Mouse (Mus musculus) A20 (cell line): Measurements from ENCODE around the gene Ttll5.

Experiments used
- DNase-seq: peaks from one replicate; pipeline ENCODE4 v3.0.0-alpha.2; 2011; ENCODE audit warnings: low read depth, low spot score

Gene Ttll5

DNA sequence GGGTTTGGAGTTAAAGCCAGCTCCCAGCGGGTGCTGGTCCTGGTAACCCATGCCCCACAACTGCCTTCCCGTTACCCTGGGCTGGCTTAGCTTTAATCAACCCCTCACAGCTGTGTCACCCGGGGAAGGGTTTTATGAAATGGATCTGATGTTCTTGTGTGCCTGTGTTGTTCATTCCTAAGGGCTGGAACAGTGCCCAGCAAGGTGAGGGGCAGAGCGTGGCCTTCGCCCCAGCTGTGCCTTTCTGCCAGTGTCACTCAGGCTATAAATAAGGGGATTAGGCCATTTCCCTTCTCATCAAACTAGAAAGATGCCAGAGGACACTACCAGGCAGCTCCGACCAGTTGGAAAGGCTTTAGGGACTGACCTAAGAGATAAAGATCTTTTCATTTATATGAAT, 225.4 kb downstream of the Ttll5 start:
- no peak for DNase-seq

DNA sequence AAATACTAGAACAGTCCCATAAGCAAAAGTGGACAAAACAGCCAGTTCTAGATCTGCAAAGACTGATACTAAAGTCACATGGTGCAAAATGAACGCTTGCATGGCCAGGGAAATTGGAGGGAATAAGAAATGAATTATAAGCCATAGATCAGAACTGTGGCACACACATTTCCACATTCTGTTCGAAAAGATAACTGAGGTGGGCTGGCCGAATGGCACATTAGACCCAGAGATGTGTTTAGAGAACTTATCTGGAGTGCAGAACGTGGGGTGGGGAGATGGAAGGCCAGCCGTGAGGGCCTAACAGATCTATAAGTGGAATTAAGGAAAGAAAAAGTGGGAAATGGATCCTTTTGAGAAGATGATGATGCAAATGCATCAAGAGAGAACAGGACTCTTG, 227.0 kb downstream of the Ttll5 start:
- no peak for DNase-seq

DNA sequence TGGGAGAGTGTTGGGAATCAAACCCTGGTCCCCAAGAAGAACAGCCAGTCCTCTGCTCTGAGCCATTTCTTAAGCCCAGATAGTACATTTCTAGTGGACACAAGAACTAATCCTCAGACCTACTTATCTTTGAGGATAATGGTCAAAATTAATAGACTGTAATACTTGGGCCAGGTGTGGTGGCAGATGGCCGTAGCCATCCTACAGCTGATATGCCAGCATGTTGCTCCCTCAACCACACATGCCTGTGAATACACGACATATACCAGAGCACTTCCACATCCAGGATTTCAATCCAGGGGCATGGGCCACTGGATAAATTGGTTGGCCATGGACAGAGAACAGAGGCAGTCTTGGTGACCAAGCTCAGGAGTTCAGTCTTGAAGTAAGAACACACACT, 230.8 kb downstream of the Ttll5 start:
- no peak for DNase-seq

DNA sequence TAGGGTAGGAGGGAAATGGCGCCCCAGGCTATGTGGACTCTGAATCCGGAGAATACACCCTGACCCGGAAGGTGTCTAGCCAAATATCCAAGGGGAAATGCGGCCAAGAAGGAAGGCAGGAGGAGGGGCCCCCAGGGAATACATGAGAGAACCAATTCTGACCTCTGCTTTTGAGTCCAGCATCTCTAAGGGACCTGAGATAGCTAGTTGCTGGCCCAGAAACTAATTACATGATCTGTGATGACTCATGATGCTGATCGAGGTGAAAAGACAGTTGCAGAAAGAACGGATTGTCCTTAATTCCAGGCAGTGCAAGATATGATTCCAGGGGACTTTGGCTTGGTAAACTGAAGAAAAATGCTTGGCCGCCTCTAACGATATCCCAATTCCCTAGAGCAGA, 232.5 kb downstream of the Ttll5 start:
- no peak for DNase-seq

DNA sequence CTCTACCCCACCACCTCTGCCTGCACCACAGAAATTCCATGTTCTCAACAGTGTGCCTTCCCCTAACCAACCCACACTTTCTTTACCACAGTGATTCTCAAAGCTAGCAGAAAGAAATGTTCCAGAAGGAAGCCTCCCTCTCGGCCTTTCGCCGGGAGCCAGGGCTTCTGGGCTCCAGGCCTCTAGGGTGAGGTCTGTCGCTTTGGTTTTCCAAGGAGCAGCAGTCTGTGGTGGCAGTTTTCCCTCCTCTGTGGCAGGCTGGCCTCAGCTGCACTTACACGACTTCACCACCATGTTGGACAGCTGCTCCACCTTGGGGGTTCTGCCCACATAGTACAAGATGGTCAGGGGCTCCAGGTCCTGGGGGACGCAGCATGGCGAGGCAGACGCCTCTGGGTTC, 233.1 kb downstream of the Ttll5 start:
- DNase-seq: no peak

DNA sequence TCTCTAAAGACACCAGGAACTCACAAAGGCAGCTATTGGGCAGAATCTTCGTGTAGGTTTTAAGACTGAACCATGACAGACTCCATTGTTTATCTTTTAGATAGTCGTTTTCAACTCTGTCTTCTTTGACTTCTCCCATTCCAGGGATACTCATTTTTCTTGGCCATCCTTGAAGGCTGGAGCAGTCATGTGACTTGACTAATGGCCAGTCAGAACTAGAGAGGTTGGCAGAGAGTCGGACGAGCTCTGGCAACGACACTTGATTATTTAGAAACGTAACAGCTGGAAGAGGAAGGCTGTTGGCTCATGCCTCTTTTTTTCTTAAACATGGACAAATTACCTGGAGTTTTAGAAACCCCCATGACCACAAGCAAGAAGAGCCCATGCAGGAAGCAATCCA, 234.9 kb downstream of the Ttll5 start:
- no peak for DNase-seq

DNA sequence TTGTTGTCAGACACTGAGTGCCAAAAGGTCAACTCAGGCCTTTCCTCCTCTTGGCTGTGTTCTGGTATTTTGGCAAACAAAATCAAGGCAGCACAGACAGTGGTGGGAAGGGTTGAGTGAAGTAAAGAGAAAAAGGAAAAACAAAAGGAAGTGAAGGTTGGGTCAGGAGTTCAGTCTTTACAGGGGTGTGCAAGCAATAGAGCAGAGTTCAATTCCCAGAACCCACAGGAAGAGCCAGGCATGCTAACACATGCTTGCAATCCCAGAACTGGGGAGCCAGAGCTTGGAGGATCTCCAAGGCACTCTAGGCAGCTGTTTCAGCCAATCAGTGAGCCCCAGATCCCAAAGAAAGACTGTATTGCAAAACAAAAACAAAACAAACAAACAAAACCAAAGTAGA, 240.3 kb downstream of the Ttll5 start:
- no peak for DNase-seq

DNA sequence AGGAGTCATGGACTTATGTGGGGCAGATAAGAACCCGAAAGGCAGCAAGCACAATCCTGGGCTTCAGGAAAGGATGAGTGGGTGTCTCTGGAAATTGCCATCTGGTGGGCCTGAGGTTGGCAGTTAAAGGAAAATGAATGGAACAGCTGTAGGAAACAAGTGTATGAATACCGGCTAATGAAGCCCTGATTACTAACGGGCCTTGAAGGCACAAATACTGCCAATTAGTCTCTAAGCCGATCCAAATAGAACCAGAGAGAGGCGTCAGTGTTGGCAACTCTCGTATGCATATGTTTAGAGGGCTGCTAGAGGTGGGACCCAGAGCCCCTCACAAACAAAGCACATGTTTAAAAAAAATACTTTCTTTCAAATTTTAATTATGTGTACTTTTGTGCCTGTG, 247.0 kb downstream of the Ttll5 start:
- no peak for DNase-seq

DNA sequence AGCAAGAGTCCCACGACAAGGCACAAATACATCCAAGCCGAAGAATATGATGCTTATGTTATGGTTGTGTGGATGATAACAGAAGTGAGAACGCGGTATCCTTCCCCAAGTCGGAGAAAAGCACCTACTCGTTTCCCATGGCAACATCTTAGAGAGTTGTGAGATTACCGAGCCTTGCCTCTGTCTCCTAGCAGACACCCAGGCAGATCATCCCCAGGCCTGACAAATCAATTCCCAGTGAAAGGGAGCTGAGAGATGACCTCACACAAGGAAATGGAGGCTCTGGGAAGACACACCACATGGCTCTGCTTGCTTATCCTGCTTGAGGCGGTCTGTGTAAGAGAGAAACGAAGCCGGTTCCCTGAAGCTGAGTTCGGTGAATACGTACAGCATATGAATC, 250.2 kb downstream of the Ttll5 start:
- no peak for DNase-seq

DNA sequence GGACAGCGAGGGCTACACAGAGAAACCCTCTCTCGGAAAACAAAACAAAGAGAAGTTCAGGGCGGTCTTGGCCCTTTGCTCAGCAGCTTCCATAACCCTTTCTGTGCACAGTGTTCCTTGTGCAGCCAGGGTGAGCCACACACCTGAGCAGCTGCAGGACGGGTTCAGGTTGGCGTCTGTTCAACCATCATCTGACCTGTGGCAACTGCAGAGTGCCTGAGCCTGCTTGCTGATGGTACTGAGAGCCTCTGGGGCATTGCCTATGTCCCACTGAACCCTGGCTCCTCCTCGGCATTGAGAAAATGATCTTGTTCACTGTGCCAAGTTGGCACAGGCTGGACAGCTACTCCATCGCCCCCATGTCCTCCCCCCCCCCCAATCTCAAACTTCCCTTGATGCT, 250.9 kb downstream of the Ttll5 start:
- DNase-seq: no peak

DNA sequence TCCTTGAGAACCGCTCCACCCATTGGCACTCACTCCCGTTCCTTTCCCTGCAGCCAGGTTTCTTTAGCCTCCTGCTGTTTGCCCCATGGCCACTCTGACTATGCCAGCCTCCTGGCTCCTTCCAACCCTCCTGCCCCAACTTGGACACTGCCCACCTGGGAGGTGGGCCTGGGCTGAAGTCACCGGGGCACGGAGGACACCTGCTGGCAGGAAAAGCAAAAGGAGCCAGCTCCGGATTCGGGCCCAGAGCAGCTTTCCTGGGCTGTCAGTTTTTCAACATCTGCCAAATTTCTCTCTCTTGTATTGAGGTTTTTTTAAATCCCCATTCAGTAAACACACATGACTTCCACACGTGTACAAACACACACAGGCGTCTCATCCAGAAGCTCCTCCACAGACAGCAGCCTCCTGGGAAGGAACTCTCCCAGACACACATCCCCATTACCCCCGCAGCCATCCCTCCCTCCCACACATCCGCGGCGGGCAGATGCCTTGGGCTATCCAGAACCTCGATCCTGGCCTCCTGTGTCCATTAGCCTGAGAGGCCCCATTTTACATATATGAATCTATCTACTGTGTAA, 252.0 kb downstream of the Ttll5 start:
- DNase-seq: no peak

DNA sequence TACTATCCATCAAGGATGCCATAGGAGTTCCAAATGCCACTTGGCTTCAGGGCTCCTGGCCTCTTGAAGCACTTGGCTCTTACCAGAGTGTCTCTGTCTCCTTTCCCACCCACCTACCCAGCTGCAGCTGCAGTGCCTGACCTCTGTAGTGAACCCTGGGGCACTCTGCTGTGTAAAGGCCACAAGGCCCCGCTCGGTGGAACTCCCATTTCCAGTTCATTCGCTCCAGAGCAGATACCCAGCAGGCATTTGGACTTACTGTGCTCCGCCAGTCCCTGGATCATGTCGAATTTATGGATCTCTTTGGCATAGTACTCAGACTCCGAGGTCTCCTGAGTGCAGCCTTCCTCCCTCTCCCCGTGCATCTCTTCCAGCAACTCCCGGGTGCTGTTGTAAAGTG, 252.9 kb downstream of the Ttll5 start:
- DNase-seq: no peak

DNA sequence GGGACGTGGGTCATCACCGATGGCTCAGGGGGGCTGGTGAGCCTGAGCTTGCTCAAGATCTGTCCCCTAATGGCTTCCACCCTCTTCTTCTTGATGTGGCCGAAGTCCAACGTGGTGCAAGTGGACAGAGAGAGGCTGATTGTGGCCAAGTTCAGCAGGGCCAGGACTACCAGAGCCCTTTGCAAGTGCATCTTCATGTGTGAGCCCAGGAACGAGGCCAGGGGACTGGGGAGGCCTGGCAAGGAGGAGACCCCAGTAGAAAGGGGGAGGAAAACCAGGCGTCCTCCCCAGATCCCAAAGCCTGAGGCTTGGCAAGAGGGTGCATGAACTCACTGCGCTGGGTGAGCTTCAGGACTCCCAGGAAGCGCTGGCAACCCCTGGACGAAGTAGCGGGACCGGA, 253.3 kb downstream of the Ttll5 start:
- DNase-seq: no peak

DNA sequence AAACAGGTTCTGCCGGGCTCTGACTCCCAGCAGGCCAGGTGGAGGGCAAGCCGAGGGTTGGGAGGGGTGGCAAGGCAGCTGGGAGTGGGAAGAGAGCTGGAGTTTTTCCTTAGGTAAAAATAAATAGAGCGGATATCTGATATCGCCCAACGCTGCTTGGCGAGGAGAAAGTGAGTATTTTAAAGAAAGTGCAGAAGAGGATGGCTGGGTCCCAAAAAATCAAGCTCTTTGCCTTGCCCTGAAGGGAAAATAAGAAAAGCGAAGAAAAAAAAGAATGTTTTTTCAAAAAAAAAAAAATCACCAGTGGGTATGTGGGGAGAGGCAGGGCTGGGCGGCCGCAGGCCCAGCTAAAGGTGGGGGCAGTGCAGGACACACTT, 253.7 kb downstream of the Ttll5 start:
- DNase-seq: no peak

DNA sequence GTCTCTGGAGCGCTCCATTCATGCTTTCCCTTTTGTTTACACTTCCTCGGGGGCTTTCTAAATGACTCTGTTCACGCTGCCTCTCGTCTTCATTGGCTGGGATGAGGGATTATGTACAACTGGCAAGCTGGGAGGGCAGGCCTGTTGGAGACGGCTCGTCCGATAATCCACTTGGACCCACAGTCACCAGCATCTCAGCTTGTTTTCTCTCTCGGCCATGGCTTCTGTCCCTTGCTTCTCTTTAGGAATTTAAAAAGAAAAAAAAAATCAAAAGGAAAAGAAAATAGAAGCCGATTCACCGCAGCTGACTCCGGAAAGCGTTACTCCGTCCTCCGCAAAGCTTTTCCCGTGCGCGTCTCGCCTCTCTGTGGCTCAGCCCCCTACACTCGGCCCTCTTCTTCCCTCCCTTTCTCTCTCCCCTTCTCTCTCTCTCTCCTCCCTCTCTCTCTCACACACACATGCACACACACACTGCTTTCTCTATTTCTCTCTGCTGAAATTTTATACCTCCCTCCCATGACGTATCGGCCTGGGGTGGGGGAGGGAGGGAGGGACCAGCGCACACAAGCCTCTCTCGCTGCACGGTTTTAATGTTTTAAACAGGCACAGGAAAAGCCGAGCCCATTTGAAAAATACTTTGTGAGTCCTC, 254.2 kb downstream of the Ttll5 start, which contains the start of gene Tgfb3:
Gene Tgfb3 (minus strand): TSS at position 489 of the 649 bp plus-strand sequence.
- peak; percentile 60 for DNase-seq

DNA sequence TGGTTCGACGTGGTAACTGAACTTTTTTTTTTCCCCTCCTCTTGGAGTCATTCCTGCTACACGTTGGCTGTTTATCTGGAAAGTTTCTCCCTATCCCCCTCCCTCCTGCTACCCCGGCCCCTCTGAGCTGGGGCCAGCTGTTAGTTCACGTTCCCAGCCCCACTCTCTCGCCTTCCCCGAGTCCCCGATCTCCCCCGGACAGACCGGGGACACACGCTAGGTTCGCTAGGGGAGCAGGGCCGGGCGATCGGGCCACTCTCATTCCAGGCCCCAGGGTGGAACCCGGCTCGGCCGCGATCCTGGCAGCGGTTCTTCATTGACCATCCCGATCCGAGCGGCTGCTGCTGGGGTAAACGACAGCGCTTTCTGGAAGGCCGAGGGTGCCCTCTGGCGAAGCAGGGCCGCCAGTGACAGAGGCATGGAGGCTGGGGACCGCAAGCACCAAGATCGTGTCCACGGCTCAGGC, 254.8 kb downstream of the Ttll5 start:
- peak; percentile 86 for DNase-seq

DNA sequence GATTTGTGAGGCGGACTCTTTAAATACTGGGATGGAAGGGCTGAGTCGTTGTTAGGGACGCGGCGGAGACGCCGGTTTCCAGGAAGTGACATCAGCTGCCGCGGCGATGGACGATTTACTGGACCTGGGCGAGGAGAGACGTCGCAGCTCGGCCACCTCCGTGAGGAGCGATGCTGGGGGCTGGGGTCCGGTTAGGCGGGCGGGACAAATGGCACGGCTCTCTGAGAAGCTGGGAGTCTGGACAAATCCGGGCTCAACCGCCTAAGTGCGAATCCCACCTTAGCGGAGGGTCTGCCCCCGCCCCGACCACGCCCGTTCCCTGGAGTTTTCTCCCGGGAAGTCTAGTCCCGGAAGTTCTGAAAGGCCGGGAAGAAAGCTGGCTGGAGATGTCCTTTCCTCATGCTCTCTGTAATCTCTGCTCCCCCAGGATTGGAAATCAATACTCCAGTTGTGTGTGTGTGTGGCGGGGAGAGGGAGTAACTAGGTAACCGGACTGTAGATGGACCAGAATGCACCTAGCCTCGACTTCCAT, 258.1 kb downstream of the Ttll5 start, which contains the start of gene Ift43:
Gene Ift43 (plus strand): TSS at position 61 of the 532 bp plus-strand sequence.
- DNase-seq: no peak

DNA sequence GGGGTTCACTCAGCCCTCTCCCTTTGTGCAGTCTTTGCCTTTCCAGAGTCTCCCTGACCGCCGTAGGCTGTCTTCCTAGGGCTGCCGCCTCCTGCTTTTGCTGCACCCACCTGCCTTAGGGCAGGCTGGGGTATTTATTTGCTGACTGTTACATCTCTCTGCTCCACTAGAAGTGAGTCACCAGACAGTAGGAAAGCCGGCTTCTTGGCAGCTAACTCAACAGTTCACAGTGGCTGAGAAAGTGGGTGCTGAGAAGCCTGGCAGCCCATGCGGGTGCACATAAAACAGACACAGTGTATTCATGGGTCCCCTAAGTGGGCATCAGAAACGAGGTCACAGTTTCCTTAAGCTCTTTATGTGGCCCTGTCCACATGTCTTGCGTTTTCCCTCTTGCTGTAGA, 261.4 kb downstream of the Ttll5 start:
- DNase-seq: no peak

DNA sequence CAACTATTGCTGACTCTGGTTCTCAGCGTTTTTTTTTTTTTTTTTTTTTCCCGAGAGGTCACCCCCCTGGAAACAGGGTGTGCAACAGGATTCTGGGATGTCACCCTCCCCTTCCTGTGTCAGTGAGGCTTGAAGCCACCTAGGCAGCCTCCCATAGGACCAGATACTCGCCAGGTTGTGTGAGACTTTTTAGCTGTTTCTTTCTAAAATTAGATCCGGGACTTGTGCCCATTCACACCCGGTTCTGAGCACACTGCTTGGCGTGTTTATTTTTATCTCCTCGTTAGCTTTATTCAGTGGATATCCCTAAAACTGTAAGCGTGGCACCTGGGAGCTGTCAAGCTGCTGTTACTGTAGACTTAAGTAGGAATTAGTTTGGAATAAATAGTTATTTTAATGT, 262.1 kb downstream of the Ttll5 start:
- DNase-seq: no peak

DNA sequence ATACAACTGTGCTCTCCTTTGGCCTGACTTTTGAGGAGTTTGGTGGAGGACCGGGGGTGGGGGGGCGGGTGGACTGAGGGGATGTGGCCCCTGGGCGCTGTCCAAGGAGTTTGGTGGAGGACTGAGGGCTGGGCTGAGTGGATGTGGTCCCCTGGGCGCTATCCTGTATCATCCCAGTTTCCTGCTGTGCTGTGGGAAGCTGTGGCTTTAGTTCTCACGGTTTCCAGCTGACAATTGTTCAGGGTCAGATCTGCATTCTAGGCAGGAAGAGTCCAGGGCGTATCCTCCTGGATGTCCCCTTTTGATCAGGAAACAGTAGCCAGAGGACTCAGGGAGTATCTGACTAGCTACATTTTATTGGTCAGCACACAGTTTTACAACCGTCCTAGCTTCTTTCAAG, 263.6 kb downstream of the Ttll5 start:
- no peak for DNase-seq

DNA sequence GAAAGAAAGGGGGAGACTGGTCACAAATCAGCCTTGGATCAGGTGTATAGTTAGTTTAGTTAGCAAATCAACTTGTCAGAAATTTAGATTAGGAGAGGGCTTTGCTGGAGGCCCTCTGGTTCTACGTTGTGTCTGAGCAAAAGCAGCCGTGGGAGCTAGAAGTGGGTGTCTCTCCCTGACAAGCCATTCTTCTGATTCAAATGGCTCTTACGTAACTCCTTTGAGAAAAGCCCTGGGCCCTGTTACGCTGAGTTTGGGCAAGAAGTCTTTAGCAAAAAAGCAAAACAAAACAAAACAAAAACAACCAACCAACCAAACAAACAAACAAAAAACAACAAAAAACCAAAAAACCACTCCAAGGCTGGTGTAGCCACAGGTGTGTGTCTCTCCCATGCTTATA, 266.3 kb downstream of the Ttll5 start:
- DNase-seq: no peak

DNA sequence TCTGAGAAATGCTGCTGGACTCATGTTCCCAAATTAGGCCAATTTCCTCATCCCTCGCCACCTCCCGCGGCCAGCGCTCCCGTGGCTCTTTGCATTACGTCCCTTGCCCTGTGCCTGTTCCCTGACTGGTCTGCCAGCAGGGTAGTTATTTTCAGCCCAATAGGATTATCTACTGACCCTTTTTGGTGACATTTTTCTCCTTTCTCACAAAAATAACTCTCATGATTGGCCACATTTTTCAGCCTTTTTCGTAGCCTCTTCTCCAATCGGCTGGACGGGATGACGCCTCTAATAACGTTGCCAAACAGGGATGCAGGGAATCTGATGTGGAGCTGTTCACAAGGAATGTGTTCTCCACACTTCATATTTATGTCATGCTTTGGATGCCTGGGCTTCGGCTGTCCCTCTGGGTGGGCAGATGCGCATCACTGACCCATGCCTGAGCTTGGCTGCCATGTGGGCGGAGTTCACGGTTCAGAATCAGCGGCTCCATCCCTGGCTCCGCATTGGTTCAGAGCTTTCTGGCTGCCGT, 267.2 kb downstream of the Ttll5 start:
- DNase-seq: no peak

DNA sequence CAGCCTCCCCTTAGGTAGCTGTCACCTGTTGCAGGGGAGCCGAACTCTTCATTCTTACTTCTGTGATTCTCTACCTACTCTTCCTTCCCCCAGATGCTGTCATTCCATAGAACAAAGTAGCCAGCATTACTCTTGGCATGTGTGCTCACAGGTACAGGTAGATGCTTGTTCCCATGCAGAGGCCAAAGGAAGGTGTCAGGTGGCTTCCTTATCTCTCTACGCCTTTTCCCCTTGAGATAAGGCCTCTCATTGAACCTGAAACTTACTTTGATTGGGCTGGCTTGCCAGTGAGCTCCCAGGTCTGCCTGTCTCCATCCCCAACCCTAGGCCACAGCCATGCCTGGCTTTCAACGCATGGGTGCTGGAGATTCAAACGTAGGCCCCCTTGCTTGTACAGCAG, 269.6 kb downstream of the Ttll5 start:
- DNase-seq: no peak
